Mouse (Mus musculus) cortical plate, adult 2 months (tissue): ENCODE measurements around the gene Rbl1.

ENCODE experiments used
- CTCF ChIP-seq: fragments of 200-500 bp; IDR thresholded peaks from 2 replicates; pipeline ENCODE4 v1.5.1; 2011; ENCODE audit warnings: mild to moderate bottlenecking, control low read depth, low read length; ENCODE audit not compliant: insufficient read depth; ENCODE audit errors: extremely low read depth
- POLR2A ChIP-seq: fragments of 200-500 bp; IDR thresholded peaks from 2 replicates; pipeline ENCODE4 v1.6.1; 2011; ENCODE audit warnings: mild to moderate bottlenecking, low read length, control low read depth; ENCODE audit not compliant: insufficient read depth; ENCODE audit errors: extremely low read depth

GRCm38 (mm10) chr2:157170626-157171025 lies 33.7 kb downstream of the Rbl1 start:
- TF ChIP-seq POLR2A: no peak
- no peak for TF ChIP-seq CTCF
